Mouse (Mus musculus): Measurements from ENCODE around the gene Cdc14a.
"Not testable (repeated sequence)": the region's sequence is repeated elsewhere in the genome, so short reads cannot be mapped to it uniquely, and the experiment has no call there.

Cdc14a gene

GRCm38 (mm10) chr3:116375442-116375841 is 48.4 kb downstream of the Cdc14a start:
- DNase-seq (ENCODE audit: low read depth in 1 of 2, low spot score in 2 of 2) = no peak

GRCm38 (mm10) chr3:116374486-116374885 is 49.3 kb downstream of the Cdc14a start:
- DNase-seq (ENCODE audit: low read depth in 1 of 2, low spot score in 2 of 2) = no peak

- no peak for DNase-seq (ENCODE audit: low read depth in 1 of 2, low spot score in 2 of 2)
Observed at GRCm38 (mm10) chr3:116373196-116373595, 50.6 kb downstream of the Cdc14a start.

GRCm38 (mm10) chr3:116368868-116369437 is 54.9 kb downstream of the Cdc14a start:
- DNase-seq (ENCODE audit: low read depth in 1 of 2, low spot score in 2 of 2) = no peak

GRCm38 (mm10) chr3:116366125-116366524 is 57.7 kb downstream of the Cdc14a start:
- no peak for DNase-seq (ENCODE audit: low read depth in 1 of 2, low spot score in 2 of 2)

GRCm38 (mm10) chr3:116361906-116362305 is 61.9 kb downstream of the Cdc14a start:
- DNase-seq (ENCODE audit: low read depth in 1 of 2, low spot score in 2 of 2) = no peak

- DNase-seq (ENCODE audit: low read depth in 1 of 2, low spot score in 2 of 2) = no peak
Observed at GRCm38 (mm10) chr3:116361101-116361500, 62.7 kb downstream of the Cdc14a start.

GRCm38 (mm10) chr3:116357866-116358265 is 66.0 kb downstream of the Cdc14a start:
- no peak for DNase-seq (ENCODE audit: low read depth in 1 of 2, low spot score in 2 of 2)

- no peak for DNase-seq (ENCODE audit: low read depth in 1 of 2, low spot score in 2 of 2)
Observed at GRCm38 (mm10) chr3:116357180-116357579, 66.7 kb downstream of the Cdc14a start.

- DNase-seq (ENCODE audit: low read depth in 1 of 2, low spot score in 2 of 2) = no peak
Observed at GRCm38 (mm10) chr3:116355026-116355788, 68.6 kb downstream of the Cdc14a start.

- DNase-seq (ENCODE audit: low read depth in 1 of 2, low spot score in 2 of 2) = no peak
Observed at GRCm38 (mm10) chr3:116352486-116352885, 71.3 kb downstream of the Cdc14a start.

GRCm38 (mm10) chr3:116350389-116350967 is 73.4 kb downstream of the Cdc14a start:
- no peak for DNase-seq (ENCODE audit: low read depth in 1 of 2, low spot score in 2 of 2)

GRCm38 (mm10) chr3:116347571-116347970 is 76.3 kb downstream of the Cdc14a start:
- not testable (repeated sequence) for DNase-seq (ENCODE audit: low read depth in 1 of 2, low spot score in 2 of 2)

- no peak for DNase-seq (ENCODE audit: low read depth in 1 of 2, low spot score in 2 of 2)
Observed at GRCm38 (mm10) chr3:116345245-116345644, 78.6 kb downstream of the Cdc14a start.

GRCm38 (mm10) chr3:116342251-116342650 is 81.6 kb downstream of the Cdc14a start:
- no peak for DNase-seq (ENCODE audit: low read depth in 1 of 2, low spot score in 2 of 2)

GRCm38 (mm10) chr3:116340950-116341624 is 82.7 kb downstream of the Cdc14a start:
- peak; percentile 16 to 31 for DNase-seq (ENCODE audit: low read depth in 1 of 2, low spot score in 2 of 2)

- DNase-seq (ENCODE audit: low read depth in 1 of 2, low spot score in 2 of 2) = no peak
Observed at GRCm38 (mm10) chr3:116340281-116340680, 83.6 kb downstream of the Cdc14a start.

- DNase-seq (ENCODE audit: low read depth in 1 of 2, low spot score in 2 of 2) = no peak
Observed at GRCm38 (mm10) chr3:116338616-116339015, 85.2 kb downstream of the Cdc14a start.

GRCm38 (mm10) chr3:116337840-116338239 is 86.0 kb downstream of the Cdc14a start:
- DNase-seq (ENCODE audit: low read depth in 1 of 2, low spot score in 2 of 2) = no peak

GRCm38 (mm10) chr3:116335036-116335435 is 88.8 kb downstream of the Cdc14a start:
- no peak for DNase-seq (ENCODE audit: low read depth in 1 of 2, low spot score in 2 of 2)

GRCm38 (mm10) chr3:116333711-116334110 is 90.1 kb downstream of the Cdc14a start:
- no peak for DNase-seq (ENCODE audit: low read depth in 1 of 2, low spot score in 2 of 2)

- DNase-seq (ENCODE audit: low read depth in 1 of 2, low spot score in 2 of 2) = no peak
Observed at GRCm38 (mm10) chr3:116333229-116333628, 90.6 kb downstream of the Cdc14a start.
